Mouse (Mus musculus): ENCODE results near the gene Nedd4. TPM values are rescaled to one million over a fixed set of nuclear protein-coding genes. Genes with fewer than 3 reads are reported as not detected.

Gene Nedd4
- polyA plus RNA-seq, 1 experiment: 248 TPM

GRCm38 (mm10) chr9:72656491-72656890 is 5.7 kb upstream of the Nedd4 start:
- TF ChIP-seq CTCF (IDR thresholded peaks at IDR 0.05; ENCODE audit: borderline replicate concordance, insufficient read depth, low read depth, low read length) (no peak), POLR2A (IDR thresholded peaks at IDR 0.05; ENCODE audit: borderline replicate concordance, insufficient read depth, low read length) (no peak)
- Histone ChIP-seq H3K27ac (ENCODE audit: insufficient read depth, low read length) (no peak overlapping the region), H3K27me3 (ENCODE audit: control insufficient read depth, insufficient read depth, low read length) (no peaks in the 10 kb centered on the region), H3K4me3 (replicated peaks; ENCODE audit: insufficient read depth, low read depth, low read length) (no peak overlapping the region), H3K4me1 (ENCODE audit: control insufficient read depth, insufficient read depth, low read length) (no peaks in the 10 kb centered on the region; the same call in 1 of the 2 replicates)
- DNase-seq: no peak
- 71% methylated on average over 4 of the region's 4 CpGs for whole genome bisulfite sequencing

- no peak for DNase-seq
- WGBS: 63% methylated on average over 3 of the region's 3 CpGs
- H3K27ac ChIP-seq (ENCODE audit: insufficient read depth, low read length): no peak overlapping the region
- no peaks in the 10 kb centered on the region; the same call in 1 of the 2 replicates for H3K4me1 ChIP-seq (ENCODE audit: control insufficient read depth, insufficient read depth, low read length)
- no peaks in the 10 kb centered on the region for H3K27me3 ChIP-seq (ENCODE audit: control insufficient read depth, insufficient read depth, low read length)
- H3K4me3 ChIP-seq (replicated peaks; ENCODE audit: insufficient read depth, low read depth, low read length): no peak overlapping the region
- TF ChIP-seq CTCF (IDR thresholded peaks at IDR 0.05; ENCODE audit: borderline replicate concordance, insufficient read depth, low read depth, low read length): no peak
- TF ChIP-seq POLR2A (IDR thresholded peaks at IDR 0.05; ENCODE audit: borderline replicate concordance, insufficient read depth, low read length): no peak
Observed at GRCm38 (mm10) chr9:72656940-72657339, 5.2 kb upstream of the Nedd4 start.

- TF ChIP-seq CTCF (IDR thresholded peaks at IDR 0.05; ENCODE audit: borderline replicate concordance, insufficient read depth, low read depth, low read length) (no peak), POLR2A (IDR thresholded peaks at IDR 0.05; ENCODE audit: borderline replicate concordance, insufficient read depth, low read length) (no peak)
- Histone ChIP-seq H3K4me1 (ENCODE audit: control insufficient read depth, insufficient read depth, low read length) (no peaks in the 10 kb centered on the region; the same call in 1 of the 2 replicates), H3K27ac (ENCODE audit: insufficient read depth, low read length) (no peak overlapping the region), H3K27me3 (ENCODE audit: control insufficient read depth, insufficient read depth, low read length) (no peaks in the 10 kb centered on the region), H3K4me3 (replicated peaks; ENCODE audit: insufficient read depth, low read depth, low read length) (no peak overlapping the region)
- WGBS: 87% methylated on average over 1 of the region's 1 CpGs
- DNase-seq: no peak
Observed at GRCm38 (mm10) chr9:72657694-72658093, 4.5 kb upstream of the Nedd4 start.

- H3K27me3 ChIP-seq (ENCODE audit: control insufficient read depth, insufficient read depth, low read length): no peaks in the 10 kb centered on the region
- H3K4me1 ChIP-seq (ENCODE audit: control insufficient read depth, insufficient read depth, low read length): no peaks in the 10 kb centered on the region; the same call in 1 of the 2 replicates
- no peak for DNase-seq
- WGBS: 81% methylated on average over 4 of the region's 4 CpGs
- no peak overlapping the region for H3K4me3 ChIP-seq (replicated peaks; ENCODE audit: insufficient read depth, low read depth, low read length)
- no peak overlapping the region for H3K27ac ChIP-seq (ENCODE audit: insufficient read depth, low read length)
- TF ChIP-seq POLR2A (IDR thresholded peaks at IDR 0.05; ENCODE audit: borderline replicate concordance, insufficient read depth, low read length) (no peak), CTCF (IDR thresholded peaks at IDR 0.05; ENCODE audit: borderline replicate concordance, insufficient read depth, low read depth, low read length) (no peak)
Observed at GRCm38 (mm10) chr9:72660139-72660538, 2.0 kb upstream of the Nedd4 start.

GRCm38 (mm10) chr9:72660911-72661310 is 1.2 kb upstream of the Nedd4 start:
- no peak overlapping the region for H3K4me3 ChIP-seq (replicated peaks; ENCODE audit: insufficient read depth, low read depth, low read length)
- 34% methylated on average over 1 of the region's 1 CpGs for WGBS
- H3K27me3 ChIP-seq (ENCODE audit: control insufficient read depth, insufficient read depth, low read length): no peaks in the 10 kb centered on the region
- H3K4me1 ChIP-seq (ENCODE audit: control insufficient read depth, insufficient read depth, low read length): no peaks in the 10 kb centered on the region; the same call in 1 of the 2 replicates
- TF ChIP-seq CTCF (IDR thresholded peaks at IDR 0.05; ENCODE audit: borderline replicate concordance, insufficient read depth, low read depth, low read length): no peak
- no peak for TF ChIP-seq POLR2A (IDR thresholded peaks at IDR 0.05; ENCODE audit: borderline replicate concordance, insufficient read depth, low read length)
- no peak overlapping the region for H3K27ac ChIP-seq (ENCODE audit: insufficient read depth, low read length)
- no peak for DNase-seq

GRCm38 (mm10) chr9:72661561-72661894 is 618 bp upstream of the Nedd4 start:
- H3K27ac ChIP-seq (ENCODE audit: insufficient read depth, low read length): peak overlapping the region; percentile 88
- no peaks in the 10 kb centered on the region for H3K27me3 ChIP-seq (ENCODE audit: control insufficient read depth, insufficient read depth, low read length)
- no peaks in the 10 kb centered on the region; the same call in 1 of the 2 replicates for H3K4me1 ChIP-seq (ENCODE audit: control insufficient read depth, insufficient read depth, low read length)
- DNase-seq: no peak
- TF ChIP-seq POLR2A (IDR thresholded peaks at IDR 0.05; ENCODE audit: borderline replicate concordance, insufficient read depth, low read length) (no peak), CTCF (IDR thresholded peaks at IDR 0.05; ENCODE audit: borderline replicate concordance, insufficient read depth, low read depth, low read length) (no peak)
- WGBS: 3% methylated on average over 13 of the region's 13 CpGs
- peak overlapping the region; percentile 80 for H3K4me3 ChIP-seq (replicated peaks; ENCODE audit: insufficient read depth, low read depth, low read length)

GRCm38 (mm10) chr9:72662691-72663533 is 766 bp downstream of the Nedd4 start:
- peak; percentile 73 to 77 for DNase-seq
- H3K4me3 ChIP-seq (replicated peaks; ENCODE audit: insufficient read depth, low read depth, low read length): peak overlapping the region; percentile 87
- no peaks in the 10 kb centered on the region; the same call in 1 of the 2 replicates for H3K4me1 ChIP-seq (ENCODE audit: control insufficient read depth, insufficient read depth, low read length)
- TF ChIP-seq POLR2A (IDR thresholded peaks at IDR 0.05; ENCODE audit: borderline replicate concordance, insufficient read depth, low read length) (0 out of 2 replicates have a peak, but pooled peaks have one; percentile 26), CTCF (IDR thresholded peaks at IDR 0.05; ENCODE audit: borderline replicate concordance, insufficient read depth, low read depth, low read length) (no peak)
- H3K27me3 ChIP-seq (ENCODE audit: control insufficient read depth, insufficient read depth, low read length): no peaks in the 10 kb centered on the region
- peak overlapping the region; percentile 82 for H3K27ac ChIP-seq (ENCODE audit: insufficient read depth, low read length)
- WGBS: under 1% methylated on average over 55 of the region's 55 CpGs

- H3K4me3 ChIP-seq (replicated peaks; ENCODE audit: insufficient read depth, low read depth, low read length): peak overlapping the region; percentile 42
- no peaks in the 10 kb centered on the region; the same call in 1 of the 2 replicates for H3K4me1 ChIP-seq (ENCODE audit: control insufficient read depth, insufficient read depth, low read length)
- 7% methylated on average over 10 of the region's 10 CpGs for WGBS
- no peak for TF ChIP-seq POLR2A (IDR thresholded peaks at IDR 0.05; ENCODE audit: borderline replicate concordance, insufficient read depth, low read length)
- TF ChIP-seq CTCF (IDR thresholded peaks at IDR 0.05; ENCODE audit: borderline replicate concordance, insufficient read depth, low read depth, low read length): no peak
- no peaks in the 10 kb centered on the region for H3K27me3 ChIP-seq (ENCODE audit: control insufficient read depth, insufficient read depth, low read length)
- no peak overlapping the region; the same call in 1 of the 2 replicates for H3K27ac ChIP-seq (ENCODE audit: insufficient read depth, low read length)
- no peak for DNase-seq
Observed at GRCm38 (mm10) chr9:72663534-72663918, 1.4 kb downstream of the Nedd4 start.
